Mouse (Mus musculus) gastrocnemius, postnatal 14 days (tissue): Measurements from ENCODE around the gene Ophn1. TPM values are rescaled to one million over a fixed set of nuclear protein-coding genes. Genes with fewer than 3 reads are reported as not detected.
A peak's percentile ranks its signal among the peaks of the same experiment; 100 is the strongest.

Experiments used
- DNase-seq: peaks from one replicate; pipeline ENCODE4 v3.0.0; 2021; ENCODE audit warnings: mixed read lengths
- intact Hi-C: fragments of 180-260 bp; cut with DNase I; formaldehyde crosslinking; loops from one replicate; pipeline ENCODE4 v1.15.1; 2025; ENCODE audit warnings: low total_unique reads
- long read RNA-seq, 2 experiments: library from polyadenylated mRNA; stranded (forward); transcript quantifications; one replicate each; pipeline ENCODE4 v2.0.0; 2021
- total RNA-seq, 2 experiments: library from RNA; stranded (reverse); gene quantifications; 2 replicates each; pipeline ENCODE4 v1.2.3; 2021

Gene Ophn1
- 1 to 10 TPM; 4.5 to 4.8 TPM for total RNA-seq
- long read RNA-seq, experiment 1, full-length matches to known transcripts, result 1 of 3 reads
- long read RNA-seq, experiment 1, partial matches to known transcripts, result 0 of 3 reads
- long read RNA-seq, experiment 1, other reads (novel, unspliced or antisense), result 2 of 3 reads
- long read RNA-seq, experiment 2, full-length matches to known transcripts, result 4 of 7 reads
- long read RNA-seq, experiment 2, partial matches to known transcripts, result 1 of 7 reads
- long read RNA-seq, experiment 2, other reads (novel, unspliced or antisense), result 2 of 7 reads

GRCm38 (mm10) chrX:98890406-98891116 lies at the start of gene Ophn1:
TSS of gene Ophn1 (minus strand) at chrX:98891025.
- DNase-seq, result peak; percentile 73
- intact Hi-C loops, result no loop called here

DNA sequence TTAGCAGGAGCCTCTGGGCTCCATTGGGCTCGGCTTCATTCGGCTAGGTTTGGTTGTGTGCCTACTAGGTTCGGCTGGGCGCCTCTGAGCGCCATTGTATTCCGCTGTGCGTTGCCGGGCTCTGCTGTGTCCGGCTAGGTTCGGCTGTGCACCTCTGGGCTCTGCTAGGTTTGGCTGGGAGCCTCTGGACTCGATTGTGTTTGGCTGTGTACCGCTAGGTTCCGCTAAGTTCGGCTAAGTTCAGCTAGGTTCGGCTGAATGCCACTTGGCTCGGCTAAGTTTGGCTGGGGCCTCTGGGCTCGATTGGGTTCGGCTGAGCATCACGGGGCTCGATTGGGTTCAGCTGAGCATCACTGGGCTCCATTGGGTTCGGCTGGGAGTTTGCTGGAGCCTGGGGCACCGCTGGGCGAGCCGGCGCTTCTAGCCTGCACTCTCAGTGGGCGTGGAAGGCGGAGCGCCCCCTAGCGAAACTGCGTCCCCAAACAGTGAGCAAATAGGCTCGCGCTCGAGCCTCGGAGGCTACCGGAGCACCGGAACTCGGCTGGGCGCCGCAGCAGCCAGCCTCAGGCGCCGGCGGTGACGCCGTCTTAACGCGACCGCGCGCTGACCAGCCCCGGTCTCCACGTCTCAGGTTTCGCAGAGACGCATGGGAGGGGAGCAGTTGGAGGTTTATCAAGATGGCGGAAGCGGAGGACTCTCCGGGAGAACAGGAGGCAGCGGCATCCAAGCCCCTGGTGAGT lies 46.9 kb upstream of the Ophn1 start:
- intact Hi-C loops, result no loop called here
- peak; percentile 92 for DNase-seq

DNA sequence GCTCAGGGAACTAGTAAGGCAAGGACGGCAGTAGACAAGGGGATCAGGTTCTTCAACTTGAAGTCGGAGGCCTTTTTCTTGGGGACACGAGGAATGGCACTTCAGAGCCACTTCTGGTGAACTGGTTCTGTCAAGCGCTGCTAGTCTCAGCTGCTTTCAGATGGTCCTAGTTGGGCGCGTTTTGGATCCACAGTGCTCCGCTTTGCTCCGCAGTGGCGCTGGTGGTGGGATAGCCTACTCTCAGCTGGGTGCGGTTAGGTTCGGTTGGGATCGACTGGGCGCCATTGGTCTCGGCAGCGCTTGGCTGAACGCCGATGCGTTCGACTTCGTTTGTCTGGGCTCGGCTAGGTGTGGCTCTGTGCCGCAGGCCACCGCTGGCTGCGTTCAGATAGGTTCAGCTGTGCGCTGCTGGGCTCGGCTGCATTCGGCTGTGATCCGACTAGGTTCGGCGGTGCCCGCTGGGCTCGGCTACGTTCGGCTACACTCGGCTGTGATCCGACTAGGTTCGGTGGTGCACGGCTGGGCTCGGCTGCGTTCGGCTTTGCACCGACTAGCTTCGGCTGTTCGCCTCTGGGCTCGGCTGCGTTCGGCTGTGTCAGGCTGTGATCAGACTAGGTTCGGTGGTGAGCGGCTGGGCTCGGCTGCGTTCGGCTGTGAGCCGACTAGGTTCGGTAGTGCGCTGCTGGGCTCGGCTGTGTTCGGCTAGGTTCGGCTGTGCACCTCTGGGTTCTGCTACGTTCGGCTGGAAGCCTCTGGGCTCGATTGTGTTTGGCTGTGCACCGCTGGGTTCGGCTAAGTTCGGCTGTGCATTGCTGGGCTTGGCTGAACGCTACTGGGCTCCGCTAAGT lies 46.1 kb upstream of the Ophn1 start:
- intact Hi-C loops, result no loop called here
- peak; percentile 93 for DNase-seq

DNA sequence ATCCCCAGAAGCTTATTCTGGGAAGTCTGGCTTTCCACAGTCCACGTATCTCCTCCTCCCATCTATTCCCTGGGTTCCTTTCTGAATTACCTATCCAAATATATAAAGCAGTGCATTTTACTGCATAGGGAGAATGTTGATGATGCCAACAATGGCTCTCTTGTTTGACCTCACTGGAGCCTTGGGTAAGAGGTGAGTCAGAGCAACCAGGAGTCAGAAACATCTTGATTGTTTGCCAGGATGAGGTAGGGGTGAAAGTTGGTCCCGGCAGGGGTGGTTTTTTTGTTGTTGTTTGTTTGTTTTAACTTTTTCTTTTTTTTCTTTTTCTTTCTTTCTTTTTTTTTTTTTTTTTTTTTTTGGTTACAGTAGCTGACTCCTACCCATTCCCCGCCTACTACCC lies 45.3 kb upstream of the Ophn1 start, which contains the start of gene Yipf6:
Gene Yipf6 (plus strand): TSS at position 216 of the 400 bp plus-strand sequence.
- intact Hi-C loops, result no loop called here
- no peak for DNase-seq

DNA sequence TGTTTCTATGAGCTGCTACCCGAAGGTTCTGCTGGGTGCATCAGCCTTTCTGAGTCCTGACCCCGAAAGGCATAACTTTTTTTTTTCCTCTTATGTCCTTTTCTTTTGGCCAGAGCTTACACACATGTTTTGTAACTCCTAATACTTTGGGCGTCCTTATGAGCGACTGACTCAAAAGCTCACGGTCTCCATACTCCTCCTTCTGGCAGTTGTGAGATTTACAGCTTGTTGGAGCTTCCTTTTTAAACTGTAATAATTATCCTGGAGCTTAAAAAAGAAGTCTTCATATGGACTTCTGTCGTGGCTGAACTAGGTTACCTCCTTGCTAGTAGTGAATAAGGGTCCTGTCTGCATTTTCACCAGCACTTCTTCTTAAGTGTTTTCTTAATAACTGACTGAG lies 28.6 kb upstream of the Ophn1 start:
- DNase-seq, result no peak
- intact Hi-C loops, result loop anchor here (5.0 kb wide), 1 partner anchor 217 kb away; no protein-coding TSS in a partner anchor

DNA sequence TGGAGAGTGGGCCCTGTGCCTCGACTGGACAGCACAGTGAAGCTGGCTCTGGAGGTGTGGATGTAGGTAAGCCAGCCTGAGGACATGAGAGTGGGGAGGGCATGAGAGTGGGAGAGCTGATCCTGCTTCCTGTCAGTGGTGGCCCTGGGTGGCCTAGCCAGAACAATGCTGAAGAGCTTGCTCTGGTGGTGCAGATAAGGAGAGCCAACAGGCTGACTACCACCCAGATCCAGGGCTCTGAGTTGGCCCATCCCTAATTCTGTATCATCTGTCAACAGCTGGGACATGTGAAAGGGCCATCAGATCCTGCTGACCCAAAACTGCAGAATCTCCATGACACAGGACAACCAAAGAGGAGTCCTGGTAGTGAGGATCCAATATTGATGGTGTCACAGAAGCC lies 18.1 kb upstream of the Ophn1 start:
- intact Hi-C loops, result no loop called here
- DNase-seq, result no peak

DNA sequence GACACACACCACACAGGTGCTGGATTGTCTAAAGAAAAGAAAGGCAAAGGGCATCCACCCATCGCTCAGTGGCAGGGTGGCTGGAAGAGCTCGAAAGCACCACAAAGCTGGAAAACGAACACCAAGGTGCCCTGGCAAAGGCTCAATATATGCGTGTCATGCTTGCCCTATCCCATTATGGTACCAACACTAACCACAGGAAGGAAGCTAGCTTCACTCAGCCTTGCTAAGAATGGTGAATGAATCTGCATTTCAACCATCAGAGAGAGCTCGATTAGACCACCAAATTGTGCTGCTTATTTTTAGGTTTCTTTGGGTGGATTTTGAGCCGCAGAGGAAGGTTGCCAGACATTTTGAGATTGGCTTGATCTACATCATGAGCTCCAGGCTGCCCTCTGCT lies 13.4 kb upstream of the Ophn1 start:
- intact Hi-C loops, result no loop called here
- DNase-seq, result no peak

DNA sequence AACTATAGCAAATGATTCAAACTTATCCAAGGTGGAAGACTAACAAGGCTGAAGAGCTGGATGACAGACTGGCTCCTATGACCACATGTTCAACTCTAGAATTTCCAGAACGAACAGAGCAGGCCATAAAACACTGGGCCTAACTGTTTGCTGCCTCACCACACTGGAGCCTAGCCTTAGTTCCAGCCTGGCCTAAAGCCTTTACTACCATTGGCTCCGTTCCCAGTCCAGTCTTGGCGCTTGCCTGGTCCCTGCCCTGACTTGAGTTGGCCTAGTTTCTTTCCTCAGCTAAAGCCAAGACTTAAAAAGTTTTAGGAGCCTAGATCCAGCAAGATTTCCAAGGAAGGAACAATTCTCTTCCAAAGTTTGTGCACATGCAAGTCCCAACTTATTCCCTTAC lies 7.5 kb upstream of the Ophn1 start:
- peak; percentile 73 for DNase-seq
- intact Hi-C loops, result no loop called here

DNA sequence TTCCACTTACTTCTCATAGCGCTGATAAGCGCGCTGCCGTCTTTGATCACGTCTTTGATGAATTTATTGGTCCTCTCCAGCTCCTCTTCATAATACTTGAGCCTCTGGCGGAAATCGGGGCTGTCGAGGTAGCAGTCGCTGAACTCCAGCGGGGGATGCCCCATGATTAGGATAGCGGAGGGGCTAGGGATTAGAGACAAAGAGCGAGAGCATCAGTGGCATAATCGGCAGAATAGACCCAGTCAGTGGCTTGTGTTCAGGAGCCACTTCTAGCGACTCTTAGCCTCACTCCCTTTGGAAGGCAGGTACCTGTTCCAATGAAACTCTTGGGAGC lies 786 bp downstream of the Ophn1 start:
- intact Hi-C loops, result no loop called here
- DNase-seq, result no peak

DNA sequence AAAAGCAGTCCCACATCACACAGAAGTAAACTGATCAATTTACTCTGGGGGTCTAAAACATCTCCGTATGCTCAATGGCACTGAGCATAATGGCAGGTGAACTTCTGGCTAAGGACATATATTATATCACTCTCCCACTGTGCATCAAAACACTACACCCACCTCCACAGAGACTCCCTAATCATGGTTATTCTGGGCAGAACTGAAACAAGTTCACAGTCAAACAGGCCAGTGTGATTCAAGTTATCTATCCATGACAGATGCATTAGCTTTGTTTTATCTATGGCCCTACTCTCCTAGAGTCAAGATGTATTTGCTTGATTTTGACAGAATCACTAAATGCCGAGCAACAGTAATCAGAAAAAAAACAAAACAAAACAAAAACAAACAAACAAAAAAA lies 8.8 kb downstream of the Ophn1 start:
- intact Hi-C loops, result no loop called here
- DNase-seq, result no peak

- DNase-seq, result no peak
- intact Hi-C loops, result no loop called here
These were observed 9.7 kb downstream of the Ophn1 start for GRCm38 (mm10) chrX:98881085-98881484.

DNA sequence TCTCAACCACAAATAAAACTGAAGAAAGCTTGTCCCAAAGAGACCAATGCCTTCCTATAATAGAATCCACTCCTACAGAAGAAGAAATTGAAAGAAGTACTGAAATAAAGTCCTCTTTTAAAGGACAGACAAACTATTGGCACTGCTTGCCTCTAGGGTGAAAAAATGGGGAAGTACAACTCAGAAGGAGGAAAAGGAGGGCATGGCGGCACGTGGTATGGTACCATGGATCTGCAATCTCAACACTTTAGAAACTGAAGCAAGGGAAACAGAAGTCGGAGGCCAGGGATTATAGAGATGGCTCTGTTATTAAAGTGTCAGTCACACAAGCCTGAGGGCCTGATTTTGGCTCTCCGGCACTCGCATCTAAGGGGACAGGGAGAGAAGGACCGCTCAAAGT lies 10.5 kb downstream of the Ophn1 start:
- intact Hi-C loops, result no loop called here
- DNase-seq, result no peak

DNA sequence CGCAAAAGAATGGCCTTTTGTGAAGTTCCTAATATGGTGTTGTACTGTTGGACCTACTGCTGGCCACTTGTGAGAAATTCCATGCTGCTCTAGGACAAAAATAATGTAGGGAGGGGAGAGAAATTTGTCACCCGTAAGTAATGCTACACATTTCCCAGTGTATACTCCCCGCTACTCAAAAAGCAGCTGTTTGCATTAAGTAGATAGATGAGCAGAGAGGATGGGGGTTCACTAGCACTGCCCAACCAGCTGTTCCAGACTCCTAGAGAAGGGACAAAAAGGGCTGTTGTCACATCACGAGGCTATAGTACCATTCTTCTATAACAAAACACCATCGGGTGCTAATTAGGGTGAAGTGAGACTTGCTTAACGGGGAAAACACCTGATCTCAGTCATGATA lies 15.7 kb downstream of the Ophn1 start:
- intact Hi-C loops, result no loop called here
- no peak for DNase-seq

GRCm38 (mm10) chrX:98874086-98874485 lies 16.7 kb downstream of the Ophn1 start:
- intact Hi-C loops, result no loop called here
- DNase-seq, result no peak

- DNase-seq, result no peak
- intact Hi-C loops, result no loop called here
These were observed 18.8 kb downstream of the Ophn1 start for GRCm38 (mm10) chrX:98872064-98872463.

DNA sequence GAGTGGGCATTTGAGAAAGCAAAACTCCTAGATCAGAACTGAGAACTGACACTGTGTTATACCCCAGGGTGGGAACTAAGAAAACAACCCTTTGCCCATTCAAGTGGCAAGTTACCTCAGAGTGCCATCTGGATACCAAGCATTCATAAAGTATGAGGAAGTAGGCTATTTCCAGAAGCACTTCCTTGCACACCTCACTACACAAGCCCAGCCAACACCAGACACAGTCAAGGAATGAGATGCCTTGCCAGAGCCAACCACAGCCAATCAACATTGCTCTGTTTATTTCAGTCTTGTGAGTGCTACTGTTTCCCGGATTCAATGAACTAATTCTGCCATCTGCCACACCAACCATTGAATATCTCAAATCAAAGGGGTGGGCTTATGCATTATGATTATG lies 20.3 kb downstream of the Ophn1 start:
- intact Hi-C loops, result no loop called here
- DNase-seq, result no peak

DNA sequence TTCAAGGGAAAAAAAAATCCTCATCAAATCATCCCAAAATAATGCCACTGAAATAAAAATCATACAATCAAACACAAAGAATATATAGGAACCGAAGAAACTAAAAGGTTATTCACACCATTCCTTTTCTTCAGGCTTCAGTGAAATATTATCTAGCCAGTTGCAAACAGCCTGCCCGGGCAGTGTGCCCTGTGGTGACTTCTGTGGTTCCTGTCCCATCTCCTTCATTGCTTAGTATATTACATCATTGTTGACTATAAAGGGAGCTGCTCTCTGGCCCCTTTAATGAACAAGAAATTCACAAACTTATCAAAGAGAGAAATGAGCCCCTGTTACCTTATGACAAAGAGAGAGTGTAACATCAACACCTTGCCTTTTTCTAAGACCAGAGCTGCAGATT lies 21.1 kb downstream of the Ophn1 start:
- DNase-seq, result no peak
- intact Hi-C loops, result no loop called here

- DNase-seq, result no peak
- intact Hi-C loops, result no loop called here
These were observed 21.7 kb downstream of the Ophn1 start for GRCm38 (mm10) chrX:98869165-98869564.

DNA sequence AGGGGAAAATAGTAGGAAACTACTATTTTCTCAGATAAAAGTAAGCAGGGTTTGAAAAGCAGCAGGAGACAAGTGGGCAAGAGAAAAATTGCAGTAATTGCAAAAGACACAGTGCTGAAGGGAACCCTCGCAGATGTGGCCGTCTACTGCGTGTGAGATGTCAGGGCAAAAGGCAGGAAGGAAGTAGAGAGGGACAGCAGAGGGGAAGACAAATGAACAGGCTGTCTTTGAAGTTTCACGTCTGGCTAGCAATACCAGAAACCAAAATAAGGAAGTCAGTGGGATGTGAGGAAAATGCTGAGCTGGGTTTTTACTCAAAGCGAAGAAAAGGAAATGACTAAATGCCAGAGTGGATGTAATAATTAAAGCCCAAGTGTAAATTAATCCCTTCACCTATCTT lies 30.7 kb downstream of the Ophn1 start:
- DNase-seq, result no peak
- intact Hi-C loops, result no loop called here

GRCm38 (mm10) chrX:98856046-98856445 lies 34.8 kb downstream of the Ophn1 start:
- intact Hi-C loops, result no loop called here
- peak; percentile 61 for DNase-seq
